Mouse (Mus musculus) urinary bladder, postnatal 4 days (tissue): ENCODE results near the gene Vmn2r6.
"Not testable (repeated sequence)": the region's sequence is repeated elsewhere in the genome, so short reads cannot be mapped to it uniquely, and the experiment has no call there.

ENCODE experiments used
- DNase-seq, 2 experiments: peaks; one replicate each; pipeline ENCODE4 v3.0.0; 2021 to 2022; ENCODE audit warnings: low spot score in 2 of 2

Vmn2r6 gene

DNA sequence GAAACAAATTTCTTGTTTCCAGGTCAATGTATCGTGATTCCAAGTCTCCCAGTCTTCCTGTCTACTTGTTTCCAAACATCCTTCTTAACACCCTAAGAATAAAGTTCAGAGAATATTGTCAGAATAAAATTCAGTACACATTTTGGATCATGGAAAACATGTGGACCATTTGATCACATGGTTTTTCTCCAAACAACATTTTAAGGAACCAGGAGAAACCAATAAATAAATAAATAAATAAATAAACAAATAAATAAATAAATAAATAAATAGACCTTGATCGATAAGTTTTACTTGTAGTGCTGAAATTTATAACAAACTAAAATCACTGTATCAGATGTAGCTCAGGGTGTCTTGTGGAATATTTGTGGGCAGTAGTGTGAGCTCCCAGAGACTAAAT lies at the start of gene Vmn2r6:
Gene Vmn2r6, minus strand, starts transcription at position 101 of the 400 bp plus-strand sequence.
- not testable (repeated sequence) for DNase-seq

DNA sequence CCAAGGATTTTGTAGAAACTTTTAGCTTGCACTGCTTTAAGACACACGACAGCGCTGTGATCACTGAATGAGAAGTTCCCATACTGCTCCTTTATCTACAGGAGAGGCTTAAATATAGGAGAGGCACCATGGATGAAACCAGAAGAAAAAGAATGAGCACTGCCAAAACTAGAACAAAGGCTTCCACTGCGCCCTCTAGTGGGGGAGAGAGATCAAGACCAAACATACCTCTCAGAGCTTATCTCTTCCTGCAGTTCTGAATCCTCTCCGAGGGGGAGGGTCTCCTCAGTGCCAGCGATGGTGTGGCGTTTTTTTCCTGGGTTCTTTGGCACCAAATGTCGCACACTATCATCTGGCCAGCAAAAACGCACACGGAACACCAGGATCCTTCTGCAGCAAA lies 22.0 kb upstream of the Vmn2r6 start:
- no peak for DNase-seq

DNA sequence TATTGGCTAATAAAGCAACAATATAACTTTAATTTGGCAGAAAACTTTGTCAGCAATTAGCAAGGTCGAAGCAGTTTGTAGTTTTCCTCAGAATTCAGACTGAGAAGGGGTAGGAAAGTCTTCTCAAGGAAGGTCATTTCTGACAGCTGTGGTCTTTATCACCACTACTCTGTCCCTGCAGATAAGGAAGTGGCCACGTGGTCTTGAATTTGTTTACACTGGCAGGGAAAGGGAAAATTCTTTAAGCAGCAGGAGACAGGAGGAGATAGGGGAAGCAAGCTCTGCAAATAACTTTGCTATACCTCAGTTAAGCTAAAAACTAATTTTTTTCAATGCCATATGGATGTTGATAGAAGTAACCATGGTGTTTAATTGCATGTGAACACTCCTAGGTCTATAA lies 3.2 kb upstream of the Vmn2r6 start:
- not testable (repeated sequence) for DNase-seq

- not testable (repeated sequence) for DNase-seq
Measured at GRCm38 (mm10) chr3:64523585-64523984, 42.0 kb downstream of the Vmn2r6 start.

DNA sequence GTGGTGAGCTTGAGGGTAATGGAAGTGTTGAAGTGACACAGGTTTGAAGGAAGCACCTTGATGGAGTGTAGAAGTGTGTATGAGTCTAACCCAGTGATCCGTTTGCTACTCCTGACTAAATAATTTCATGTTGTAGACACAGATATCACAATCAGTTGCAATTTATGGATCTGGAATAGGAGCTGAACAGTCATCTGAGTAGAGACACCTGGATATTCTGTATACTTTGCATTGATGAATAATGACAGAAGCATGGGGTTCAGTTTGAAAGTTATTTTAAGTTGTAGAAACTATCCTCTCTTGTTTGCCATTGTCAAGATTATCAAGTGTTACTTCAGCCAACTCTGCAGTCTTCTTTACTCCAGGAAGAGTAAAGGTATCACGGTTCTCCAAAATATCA lies 55.9 kb downstream of the Vmn2r6 start, which contains the start of gene Vmn2r5:
Gene Vmn2r5, minus strand, starts transcription at position 101 of the 400 bp plus-strand sequence.
- DNase-seq, result not testable (repeated sequence)
